Mouse (Mus musculus) layer of hippocampus, adult 8-10 months (tissue): Measurements from ENCODE around the gene Cyp2c69. TPM values are rescaled to one million over a fixed set of nuclear protein-coding genes. Genes with fewer than 3 reads are reported as not detected.
"Not testable (repeated sequence)": the region's sequence is repeated elsewhere in the genome, so short reads cannot be mapped to it uniquely, and the experiment has no call there.

Experiments
- DNase-seq, 2 experiments: peaks; one replicate each; pipeline ENCODE4 v3.0.0; 2022; ENCODE audit warnings: low spot score in 2 of 2
- total RNA-seq, 4 experiments: library from RNA; stranded (reverse); gene quantifications; 2 replicates each; pipeline ENCODE4 v1.2.4; 2022

The Cyp2c69 gene
- total RNA-seq = not detected

GRCm38 (mm10) chr19:39886699-39887098 lies at the start of gene Cyp2c69:
TSS of gene Cyp2c69 (minus strand) at chr19:39886799.
- not testable (repeated sequence) for DNase-seq

- no peak for DNase-seq
Observed at GRCm38 (mm10) chr19:39935396-39935795, 48.8 kb upstream of the Cyp2c69 start.

GRCm38 (mm10) chr19:39930032-39930431 lies 43.4 kb upstream of the Cyp2c69 start:
- no peak for DNase-seq

- no peak for DNase-seq
Observed at GRCm38 (mm10) chr19:39901656-39902055, 15.1 kb upstream of the Cyp2c69 start.

GRCm38 (mm10) chr19:39890079-39890478 lies 3.5 kb upstream of the Cyp2c69 start:
- DNase-seq = not testable (repeated sequence)

- DNase-seq = no peak
Observed at GRCm38 (mm10) chr19:39866133-39866532, 20.5 kb downstream of the Cyp2c69 start.

- DNase-seq = not testable (repeated sequence)
Observed at GRCm38 (mm10) chr19:39820931-39821330, 65.7 kb downstream of the Cyp2c69 start.

- DNase-seq = not testable (repeated sequence)
Observed at GRCm38 (mm10) chr19:39816400-39816799, 70.2 kb downstream of the Cyp2c69 start.

GRCm38 (mm10) chr19:39815991-39816390 lies 70.6 kb downstream of the Cyp2c69 start:
- not testable (repeated sequence) for DNase-seq

- DNase-seq = not testable (repeated sequence)
Observed at GRCm38 (mm10) chr19:39812714-39813113, 73.9 kb downstream of the Cyp2c69 start, which contains the start of gene Cyp2c40. TSS of gene Cyp2c40 (minus strand) at chr19:39812814.

Other genes with a start within 250 kb of the Cyp2c69 start
- not detected for gene Cyp2c67, start 237.7 kb downstream of the Cyp2c69 start, total RNA-seq
- gene Cyp2c68, start 145.7 kb downstream of the Cyp2c69 start, total RNA-seq = not detected
- not detected for gene Cyp2c40, start 74.0 kb downstream of the Cyp2c69 start, total RNA-seq
- gene Cyp2c37, start 105.6 kb upstream of the Cyp2c69 start, total RNA-seq = under 1 TPM in 1 of 4 experiments, not detected in 3; 0.24 TPM
- not detected for gene Cyp2c54, start 187.0 kb upstream of the Cyp2c69 start, total RNA-seq
- gene Cyp2c50, start 202.9 kb upstream of the Cyp2c69 start, total RNA-seq = not detected